Mouse (Mus musculus) ES-Bruce4 (cell line): ENCODE measurements around the gene Apoc3. TPM values are rescaled to one million over a fixed set of nuclear protein-coding genes. Genes with fewer than 3 reads are reported as not detected.

Source experiments
- H3K27ac ChIP-seq: 2 replicates; pipeline ENCODE4 v1.5.1; 2012; ENCODE audit warnings: low read length, inconsistent platforms; ENCODE audit not compliant: insufficient read depth
- H3K27me3 ChIP-seq: 2 replicates; pipeline ENCODE4 v1.6.1; 2012; ENCODE audit warnings: mild to moderate bottlenecking, low read length, inconsistent platforms; ENCODE audit not compliant: control insufficient read depth, poor library complexity, insufficient read depth, severe bottlenecking
- H3K36me3 ChIP-seq: 2 replicates; pipeline ENCODE4 v1.6.1; 2012; ENCODE audit warnings: inconsistent platforms, mild to moderate bottlenecking, low read length, moderate library complexity; ENCODE audit not compliant: control insufficient read depth, poor library complexity, insufficient read depth, severe bottlenecking
- H3K4me1 ChIP-seq: one replicate; pipeline ENCODE4 v1.8.1; 2011; ENCODE audit warnings: low read length; ENCODE audit not compliant: control insufficient read depth, insufficient read depth
- H3K4me3 ChIP-seq: 2 replicates; pipeline ENCODE4 v1.5.1; 2011; ENCODE audit warnings: low read depth, mild to moderate bottlenecking, low read length
- H3K9ac ChIP-seq: 2 replicates; pipeline ENCODE4 v1.6.1; 2012; ENCODE audit warnings: low read depth, mild to moderate bottlenecking, inconsistent platforms; ENCODE audit not compliant: poor library complexity, severe bottlenecking
- H3K9me3 ChIP-seq: replicated peaks from 2 replicates; pipeline ENCODE4 v1.6.1; 2012; ENCODE audit warnings: mild to moderate bottlenecking, low read length, inconsistent platforms; ENCODE audit not compliant: control insufficient read depth, poor library complexity, insufficient read depth, severe bottlenecking
- CTCF ChIP-seq: IDR thresholded peaks from one replicate; pipeline ENCODE4 v1.8.1; 2011; ENCODE audit warnings: low read depth, low read length
- EP300 ChIP-seq: IDR thresholded peaks from 2 replicates; pipeline ENCODE4 v1.6.1; 2011; ENCODE audit warnings: low read depth, low read length; ENCODE audit not compliant: insufficient read depth
- POLR2A ChIP-seq: IDR thresholded peaks from one replicate; pipeline ENCODE4 v1.8.1; 2011; ENCODE audit warnings: low read length; ENCODE audit not compliant: insufficient read depth
- polyA plus RNA-seq: library from polyadenylated mRNA; stranded (reverse); fragments of >200 nt; gene quantifications from 2 replicates; pipeline ENCODE4 v1.2.4, GENCODE M21; 2011; ENCODE audit warnings: low read depth; ENCODE audit not compliant: missing spikeins, insufficient read depth, insufficient read length

Gene Apoc3
- polyA plus RNA-seq, 1 experiment = not detected

DNA sequence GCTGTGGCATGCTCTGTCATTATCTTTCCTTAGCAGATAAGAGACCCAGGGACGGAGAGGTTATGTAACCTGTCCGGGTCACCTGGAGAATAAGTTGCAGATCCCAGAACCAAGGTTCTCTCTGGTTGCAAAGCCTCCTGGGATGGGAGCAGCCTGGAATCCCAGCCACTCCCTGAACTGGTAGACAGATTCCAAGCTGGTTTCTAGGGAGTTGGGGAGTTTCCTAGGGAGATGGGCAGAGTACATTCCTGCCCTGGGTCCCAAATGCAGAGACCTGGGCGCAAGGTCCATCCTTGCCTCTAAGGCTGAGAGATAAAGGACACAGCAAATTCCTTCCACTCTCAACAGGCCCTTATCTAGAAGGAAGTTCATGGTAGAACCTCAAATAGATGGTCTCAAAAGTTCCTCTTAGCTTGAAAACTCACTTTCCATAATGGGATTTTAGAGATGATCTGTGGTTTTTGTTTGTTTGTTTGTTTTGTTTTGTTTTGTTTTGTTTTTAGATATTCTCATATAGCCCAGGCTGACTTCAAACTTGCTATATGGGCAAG is 8.3 kb downstream of the Apoc3 start:
- Histone ChIP-seq H3K27ac (no peak overlapping the region), H3K9me3 (no peaks in the 10 kb centered on the region), H3K4me3 (no peak overlapping the region), H3K36me3 (no peaks in the 10 kb centered on the region), H3K9ac (no peak overlapping the region), H3K4me1 (no peaks in the 10 kb centered on the region), H3K27me3 (no peaks in the 10 kb centered on the region)
- TF ChIP-seq CTCF (no peak), POLR2A (no peak), EP300 (no peak)

DNA sequence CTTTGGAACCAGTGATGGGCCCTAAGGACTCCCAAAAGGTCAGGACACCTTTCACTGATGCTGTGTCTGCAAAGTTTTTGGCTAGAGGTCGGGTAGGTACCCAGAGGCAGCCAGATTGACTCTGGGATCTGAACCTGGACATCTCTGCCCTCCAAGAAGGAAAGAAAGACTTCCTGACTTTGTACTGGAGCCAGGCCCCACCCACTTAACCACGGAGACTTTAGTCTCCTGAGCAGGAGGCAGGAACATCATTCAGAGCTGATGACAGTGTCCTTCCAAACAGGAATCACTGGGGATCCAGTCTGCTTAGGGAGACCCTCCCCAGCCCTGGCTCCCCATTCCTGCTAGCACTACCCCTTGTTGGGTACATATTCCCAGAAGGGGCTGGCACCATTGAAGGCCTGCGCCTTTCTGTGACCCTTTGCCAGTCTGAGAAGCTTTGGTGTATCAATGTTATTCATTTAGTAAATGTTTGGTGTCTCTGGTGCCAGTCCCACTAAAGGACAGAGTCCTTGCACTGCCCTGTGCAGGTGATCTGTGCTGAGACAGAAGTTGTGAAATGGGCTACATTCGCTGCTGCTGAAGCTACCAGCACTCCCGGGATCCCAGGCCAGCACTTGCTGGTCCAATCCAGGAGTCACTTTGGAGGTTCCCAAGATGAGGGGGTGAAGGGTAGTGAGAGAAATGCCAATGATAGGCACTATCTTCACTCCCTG is 10.3 kb downstream of the Apoc3 start:
- no peak overlapping the region for H3K4me3 ChIP-seq
- H3K9ac ChIP-seq = no peak overlapping the region
- TF ChIP-seq POLR2A (no peak), EP300 (no peak)
- H3K27ac ChIP-seq = no peak overlapping the region
- H3K4me1 ChIP-seq = no peaks in the 10 kb centered on the region
- no peaks in the 10 kb centered on the region for H3K27me3 ChIP-seq
- no peaks in the 10 kb centered on the region for H3K36me3 ChIP-seq
- H3K9me3 ChIP-seq = no peaks in the 10 kb centered on the region

DNA sequence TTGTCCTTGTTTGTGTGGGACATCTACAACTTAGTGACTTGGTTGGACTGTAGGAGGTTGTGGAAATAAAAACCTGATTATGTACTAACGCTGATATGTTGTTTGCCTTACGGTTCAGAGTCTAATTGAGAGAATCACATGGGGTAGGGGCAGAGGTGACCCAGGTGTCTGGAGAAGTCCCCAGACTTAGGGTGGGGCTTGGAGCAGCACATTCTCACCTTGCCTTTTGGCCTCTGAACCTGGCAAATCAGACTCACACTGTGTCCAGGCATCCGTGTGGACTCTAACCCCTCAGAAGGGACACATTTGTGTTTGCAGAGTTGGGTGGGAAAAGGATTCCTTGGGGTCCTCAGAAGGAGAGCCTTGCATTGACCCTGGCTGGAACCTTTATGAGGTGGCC is 11.3 kb downstream of the Apoc3 start:
- Histone ChIP-seq H3K9ac (no peak overlapping the region), H3K36me3 (no peaks in the 10 kb centered on the region), H3K4me3 (no peak overlapping the region)

DNA sequence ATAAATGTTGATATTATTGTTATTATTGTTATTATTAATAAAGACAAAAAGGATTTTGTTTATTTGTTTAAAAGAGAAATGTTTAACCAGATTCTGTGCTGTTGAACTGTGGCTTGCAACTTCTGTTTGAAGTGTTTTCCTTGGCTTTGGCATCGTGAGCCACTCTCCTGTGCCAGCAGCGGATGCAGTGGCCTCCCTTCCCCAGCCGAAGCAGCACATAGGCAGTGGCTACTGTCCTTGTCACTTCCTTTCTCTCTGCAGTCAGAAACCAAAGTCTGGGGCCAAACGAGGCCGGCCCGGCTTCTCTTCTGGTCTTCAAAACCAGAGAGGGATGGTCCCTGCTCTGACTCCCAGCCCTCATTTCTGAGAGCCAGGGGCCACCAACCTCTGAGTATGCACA is 12.3 kb downstream of the Apoc3 start:
- no peak overlapping the region for H3K4me3 ChIP-seq
- no peaks in the 10 kb centered on the region for H3K4me1 ChIP-seq
- TF ChIP-seq EP300 (no peak), CTCF (no peak), POLR2A (no peak)
- no peaks in the 10 kb centered on the region for H3K27me3 ChIP-seq
- H3K9ac ChIP-seq = no peak overlapping the region
- H3K27ac ChIP-seq = no peak overlapping the region
- no peaks in the 10 kb centered on the region for H3K36me3 ChIP-seq
- no peaks in the 10 kb centered on the region for H3K9me3 ChIP-seq

More for the DNA sequence above, 11.3 kb downstream of the Apoc3 start:
- no peaks in the 10 kb centered on the region for H3K9me3 ChIP-seq
- H3K4me1 ChIP-seq = no peaks in the 10 kb centered on the region
- H3K27ac ChIP-seq = no peak overlapping the region
- TF ChIP-seq CTCF = no peak
- no peak for TF ChIP-seq EP300
- TF ChIP-seq POLR2A = no peak
- H3K27me3 ChIP-seq = no peaks in the 10 kb centered on the region

DNA sequence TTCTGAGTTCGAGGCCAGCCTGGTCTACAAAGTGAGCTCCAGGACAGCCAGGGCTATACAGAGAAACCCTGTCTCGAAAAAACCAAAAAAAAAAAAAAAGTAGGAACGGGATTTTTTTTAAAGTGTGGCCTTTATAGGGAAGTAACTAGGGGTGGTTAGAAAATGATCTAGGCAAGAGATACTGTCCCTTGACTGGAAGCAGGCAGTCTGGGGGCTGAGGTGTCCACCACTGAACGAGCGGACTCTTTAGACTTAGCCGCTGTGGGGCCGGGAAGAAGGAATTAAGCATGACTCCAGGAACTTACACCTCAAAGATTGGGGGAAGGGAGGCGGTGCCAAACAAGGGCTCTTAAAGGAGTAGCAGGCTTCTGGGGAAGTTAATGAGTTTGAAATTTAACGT is 17.3 kb downstream of the Apoc3 start:
- Histone ChIP-seq H3K9ac (no peak overlapping the region), H3K36me3 (no peaks in the 10 kb centered on the region), H3K9me3 (no peaks in the 10 kb centered on the region), H3K4me1 (no peaks in the 10 kb centered on the region), H3K27me3 (no peaks in the 10 kb centered on the region), H3K27ac (no peak overlapping the region), H3K4me3 (no peak overlapping the region)
- no peak for TF ChIP-seq EP300
- no peak for TF ChIP-seq POLR2A
- no peak for TF ChIP-seq CTCF

DNA sequence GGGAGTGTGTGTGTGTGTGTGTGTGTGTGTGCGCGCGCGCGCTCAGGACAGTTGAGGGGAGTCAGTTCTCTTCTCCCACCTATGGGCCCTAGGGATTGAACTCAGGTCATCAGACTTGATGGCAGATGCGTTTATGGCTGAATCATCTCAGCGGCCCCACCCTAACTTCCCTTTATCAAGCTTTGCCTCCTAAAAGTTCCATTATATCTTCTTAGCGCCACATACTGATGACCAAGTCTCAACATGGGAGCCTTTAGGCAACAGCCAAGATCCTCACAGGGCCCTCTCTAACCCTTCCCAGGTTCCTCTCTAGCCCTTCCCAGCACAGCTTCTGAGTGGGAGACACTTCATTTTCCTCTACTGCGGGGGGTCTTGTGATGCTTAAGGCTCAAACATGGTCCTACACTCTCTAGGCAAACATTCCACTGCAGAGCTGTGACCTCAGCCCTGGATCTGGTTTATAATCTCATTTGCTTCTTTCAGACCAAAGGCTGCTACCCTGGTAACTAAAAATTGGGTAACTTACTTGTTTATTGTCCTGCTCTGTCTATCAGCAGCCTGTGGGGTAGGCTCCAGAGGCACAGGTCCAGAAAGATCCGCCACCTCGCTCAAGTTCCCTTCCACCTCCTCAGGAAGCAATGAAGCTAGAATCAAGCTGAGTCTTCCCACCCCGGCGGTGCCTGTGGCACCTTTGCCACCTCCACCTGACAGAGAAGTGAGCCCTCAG is 18.5 kb downstream of the Apoc3 start:
- H3K4me1 ChIP-seq = no peaks in the 10 kb centered on the region
- H3K27me3 ChIP-seq = no peaks in the 10 kb centered on the region
- no peak overlapping the region for H3K4me3 ChIP-seq
- no peak overlapping the region for H3K27ac ChIP-seq
- H3K36me3 ChIP-seq = no peaks in the 10 kb centered on the region
- no peaks in the 10 kb centered on the region for H3K9me3 ChIP-seq
- H3K9ac ChIP-seq = no peak overlapping the region
- TF ChIP-seq POLR2A (no peak), CTCF (no peak)
